Mouse (Mus musculus): ENCODE results near the gene Mesp1. TPM values are rescaled to one million over a fixed set of nuclear protein-coding genes. Genes with fewer than 3 reads are reported as not detected.

Mesp1 gene
- polyA plus RNA-seq, 1 experiment from 2014 or later: not detected

DNA sequence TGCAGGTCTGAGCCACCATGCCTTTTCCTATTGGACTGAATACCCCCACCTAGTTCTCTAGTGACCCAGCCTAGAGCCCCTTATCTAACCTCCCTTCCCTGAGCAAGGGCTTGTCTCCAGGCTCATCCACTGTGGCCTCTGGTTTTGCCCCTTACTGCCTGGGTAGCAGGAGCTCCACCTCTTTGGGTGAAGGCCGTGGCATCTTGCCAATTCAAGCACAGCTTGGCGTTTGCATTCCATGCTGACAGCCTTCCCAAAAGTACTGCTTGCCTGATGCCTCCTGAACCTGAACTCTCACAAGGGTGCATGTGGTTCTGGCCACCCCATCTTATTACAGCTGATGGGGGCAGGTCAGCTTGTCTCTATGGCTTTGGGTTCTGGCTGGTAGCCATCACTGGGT is 10.3 kb upstream of the Mesp1 start:
- WGBS: 11% methylated on average over 2 of the region's 2 CpGs
- H3K4me2 ChIP-seq (ENCODE audit: low read length): no peak overlapping the region
- H3K4me1 ChIP-seq (ENCODE audit: control insufficient read depth in 2 of 2, insufficient read depth in 2 of 2, low read length in 2 of 2): peaks cover 4 to 6% of the 10 kb centered on the region in 2 experiments; a peak in 3 of 4 replicates
- H3K4me3 ChIP-seq (ENCODE audit: control insufficient read depth in 1 of 2, insufficient read depth in 1 of 2, low read depth in 1 of 2, low read length in 2 of 2): no peak overlapping the region
- no peaks in the 10 kb centered on the region for H3K27me3 ChIP-seq (ENCODE audit: control insufficient read depth, insufficient read depth, low read length)
- no peaks in the 10 kb centered on the region for H3K9me3 ChIP-seq (ENCODE audit: control insufficient read depth, low read length)
- no peak overlapping the region for H3K27ac ChIP-seq (replicated peaks in 1 of 2; ENCODE audit: control insufficient read depth in 1 of 2, insufficient read depth in 1 of 2, low read depth in 2 of 2, low read length in 2 of 2)
- no peak for ATAC-seq (ENCODE audit: insufficient number of reproducible peaks, insufficient read depth, low FRiP score, low read depth)
- no peaks in the 10 kb centered on the region for H3K36me3 ChIP-seq (ENCODE audit: control insufficient read depth, insufficient read depth, low read length)
- H3K9ac ChIP-seq (ENCODE audit: low read length): no peak overlapping the region

DNA sequence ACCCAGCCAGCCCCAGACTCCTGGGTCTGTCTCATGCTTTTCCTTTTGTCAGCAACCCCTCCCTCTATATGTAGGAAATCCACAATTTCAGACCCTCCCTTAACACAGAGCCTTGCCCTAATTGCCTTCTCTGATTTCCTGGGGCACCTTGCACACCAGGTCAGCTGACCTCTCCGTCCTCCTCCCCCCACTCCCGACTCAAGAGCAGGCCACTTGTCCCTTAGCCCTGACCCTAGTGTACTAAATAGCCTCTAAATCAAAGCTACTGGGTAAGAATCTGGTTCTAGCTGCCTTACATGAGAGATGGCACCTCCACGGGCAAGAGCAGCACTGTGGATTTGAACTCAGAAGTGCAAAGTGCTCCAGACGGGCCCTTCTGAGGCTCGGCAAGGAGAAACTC is 8.4 kb upstream of the Mesp1 start:
- no peak overlapping the region for H3K27ac ChIP-seq (replicated peaks in 1 of 2; ENCODE audit: control insufficient read depth in 1 of 2, insufficient read depth in 1 of 2, low read depth in 2 of 2, low read length in 2 of 2)
- no peaks in the 10 kb centered on the region for H3K27me3 ChIP-seq (ENCODE audit: control insufficient read depth, insufficient read depth, low read length)
- no peak overlapping the region for H3K4me3 ChIP-seq (ENCODE audit: control insufficient read depth in 1 of 2, insufficient read depth in 1 of 2, low read depth in 1 of 2, low read length in 2 of 2)
- ATAC-seq (ENCODE audit: insufficient number of reproducible peaks, insufficient read depth, low FRiP score, low read depth): no peak
- 48% methylated on average over 5 of the region's 5 CpGs for WGBS
- no peak overlapping the region for H3K4me2 ChIP-seq (ENCODE audit: low read length)
- no peaks in the 10 kb centered on the region for H3K36me3 ChIP-seq (ENCODE audit: control insufficient read depth, insufficient read depth, low read length)
- peaks cover 4 to 9% of the 10 kb centered on the region in 2 experiments; a peak in 3 of 4 replicates for H3K4me1 ChIP-seq (ENCODE audit: control insufficient read depth in 2 of 2, insufficient read depth in 2 of 2, low read length in 2 of 2)
- no peaks in the 10 kb centered on the region for H3K9me3 ChIP-seq (ENCODE audit: control insufficient read depth, low read length)
- no peak overlapping the region for H3K9ac ChIP-seq (ENCODE audit: low read length)

DNA sequence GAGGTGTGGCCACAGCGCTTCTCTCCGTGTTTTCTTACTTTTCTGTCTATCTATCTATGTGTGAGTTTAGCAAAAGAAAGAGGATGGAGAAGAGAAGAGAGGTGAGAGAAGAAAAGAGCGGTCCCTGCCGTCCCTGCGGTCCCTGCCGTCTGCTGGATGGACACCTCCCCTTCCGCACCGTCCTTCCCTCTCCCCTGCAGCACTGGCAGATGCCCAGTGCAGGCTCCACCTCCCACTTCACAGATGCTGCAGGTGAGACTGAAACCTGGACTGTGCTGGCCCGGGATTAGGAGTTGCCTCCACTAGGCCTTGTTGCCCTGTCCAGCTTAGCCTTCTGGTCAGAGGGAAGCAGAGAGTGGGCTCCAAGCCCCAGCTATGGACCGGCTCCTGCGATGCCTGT is 7.8 kb upstream of the Mesp1 start:
- H3K36me3 ChIP-seq (ENCODE audit: control insufficient read depth, insufficient read depth, low read length): no peaks in the 10 kb centered on the region
- H3K4me2 ChIP-seq (ENCODE audit: low read length): no peak overlapping the region
- WGBS: 73% methylated on average over 11 of the region's 11 CpGs
- no peak for ATAC-seq (ENCODE audit: insufficient number of reproducible peaks, insufficient read depth, low FRiP score, low read depth)
- H3K9ac ChIP-seq (ENCODE audit: low read length): no peak overlapping the region
- peaks cover 4 to 9% of the 10 kb centered on the region in 2 experiments; a peak in 3 of 4 replicates for H3K4me1 ChIP-seq (ENCODE audit: control insufficient read depth in 2 of 2, insufficient read depth in 2 of 2, low read length in 2 of 2)
- H3K27ac ChIP-seq (replicated peaks in 1 of 2; ENCODE audit: control insufficient read depth in 1 of 2, insufficient read depth in 1 of 2, low read depth in 2 of 2, low read length in 2 of 2): no peak overlapping the region
- no peaks in the 10 kb centered on the region for H3K9me3 ChIP-seq (ENCODE audit: control insufficient read depth, low read length)
- no peaks in the 10 kb centered on the region for H3K27me3 ChIP-seq (ENCODE audit: control insufficient read depth, insufficient read depth, low read length)
- no peak overlapping the region for H3K4me3 ChIP-seq (ENCODE audit: control insufficient read depth in 1 of 2, insufficient read depth in 1 of 2, low read depth in 1 of 2, low read length in 2 of 2)

DNA sequence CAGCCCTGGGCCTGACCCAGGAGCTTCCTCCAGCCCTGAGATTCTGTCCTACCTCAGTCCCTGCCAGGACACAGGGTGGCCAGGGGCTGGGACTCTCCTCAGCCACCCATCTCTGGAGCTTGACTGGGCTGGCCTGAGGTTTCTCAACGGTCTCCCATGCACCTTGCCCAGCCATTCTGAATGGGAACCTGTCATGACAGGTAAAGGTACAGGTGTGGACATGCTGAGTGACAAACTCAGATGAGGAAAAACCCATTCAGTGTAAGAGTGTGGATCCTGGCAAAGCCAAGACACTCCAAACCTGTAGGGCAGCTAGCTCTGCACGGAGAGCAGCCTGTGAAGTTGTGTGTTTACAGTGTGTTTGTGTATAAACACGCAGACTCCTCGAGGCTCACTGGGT is 6.7 kb upstream of the Mesp1 start:
- Histone ChIP-seq H3K36me3 (ENCODE audit: control insufficient read depth, insufficient read depth, low read length) (no peaks in the 10 kb centered on the region), H3K27me3 (ENCODE audit: control insufficient read depth, insufficient read depth, low read length) (no peaks in the 10 kb centered on the region; the same call in 1 of the 2 replicates), H3K27ac (replicated peaks in 1 of 2; ENCODE audit: control insufficient read depth in 1 of 2, insufficient read depth in 1 of 2, low read depth in 2 of 2, low read length in 2 of 2) (no peak overlapping the region), H3K9ac (ENCODE audit: low read length) (no peak overlapping the region), H3K4me1 (ENCODE audit: control insufficient read depth in 2 of 2, insufficient read depth in 2 of 2, low read length in 2 of 2) (peaks cover 4 to 9% of the 10 kb centered on the region in 2 experiments; a peak in 3 of 4 replicates), H3K4me2 (ENCODE audit: low read length) (no peak overlapping the region), H3K9me3 (ENCODE audit: control insufficient read depth, low read length) (no peaks in the 10 kb centered on the region), H3K4me3 (ENCODE audit: control insufficient read depth in 1 of 2, insufficient read depth in 1 of 2, low read depth in 1 of 2, low read length in 2 of 2) (no peak overlapping the region)
- no peak for ATAC-seq (ENCODE audit: insufficient number of reproducible peaks, insufficient read depth, low FRiP score, low read depth)
- WGBS: 77% methylated on average over 4 of the region's 4 CpGs

DNA sequence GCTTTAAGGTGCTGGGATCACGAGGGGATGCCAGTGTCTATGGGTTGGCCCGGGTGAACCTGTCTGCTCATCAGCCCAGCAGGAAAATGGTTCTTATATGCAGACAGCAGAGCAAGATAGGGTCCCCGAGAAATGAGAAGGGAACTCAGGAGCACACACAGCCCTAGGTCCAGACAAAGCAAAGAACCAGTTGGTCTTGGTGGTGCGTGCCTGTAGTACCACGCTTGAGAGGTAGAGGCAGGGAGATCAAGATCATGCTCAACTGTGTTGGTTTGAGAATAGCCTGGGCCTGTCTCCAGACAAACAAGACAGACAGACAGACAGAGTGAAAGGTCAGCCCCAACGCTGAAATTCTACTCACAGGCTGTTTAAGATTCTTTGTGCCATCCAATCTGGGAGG is 5.9 kb upstream of the Mesp1 start:
- no peaks in the 10 kb centered on the region for H3K36me3 ChIP-seq (ENCODE audit: control insufficient read depth, insufficient read depth, low read length)
- H3K4me2 ChIP-seq (ENCODE audit: low read length): no peak overlapping the region
- H3K9ac ChIP-seq (ENCODE audit: low read length): no peak overlapping the region
- no peak overlapping the region for H3K27ac ChIP-seq (replicated peaks in 1 of 2; ENCODE audit: control insufficient read depth in 1 of 2, insufficient read depth in 1 of 2, low read depth in 2 of 2, low read length in 2 of 2)
- 62% methylated on average over 6 of the region's 6 CpGs for WGBS
- ATAC-seq (ENCODE audit: insufficient number of reproducible peaks, insufficient read depth, low FRiP score, low read depth): no peak
- peaks cover 7% of the 10 kb centered on the region for H3K27me3 ChIP-seq (ENCODE audit: control insufficient read depth, insufficient read depth, low read length)
- no peaks in the 10 kb centered on the region for H3K9me3 ChIP-seq (ENCODE audit: control insufficient read depth, low read length)
- H3K4me1 ChIP-seq (ENCODE audit: control insufficient read depth in 2 of 2, insufficient read depth in 2 of 2, low read length in 2 of 2): peaks cover 4 to 9% of the 10 kb centered on the region in 2 experiments; a peak in 3 of 4 replicates
- no peak overlapping the region for H3K4me3 ChIP-seq (ENCODE audit: control insufficient read depth in 1 of 2, insufficient read depth in 1 of 2, low read depth in 1 of 2, low read length in 2 of 2)

DNA sequence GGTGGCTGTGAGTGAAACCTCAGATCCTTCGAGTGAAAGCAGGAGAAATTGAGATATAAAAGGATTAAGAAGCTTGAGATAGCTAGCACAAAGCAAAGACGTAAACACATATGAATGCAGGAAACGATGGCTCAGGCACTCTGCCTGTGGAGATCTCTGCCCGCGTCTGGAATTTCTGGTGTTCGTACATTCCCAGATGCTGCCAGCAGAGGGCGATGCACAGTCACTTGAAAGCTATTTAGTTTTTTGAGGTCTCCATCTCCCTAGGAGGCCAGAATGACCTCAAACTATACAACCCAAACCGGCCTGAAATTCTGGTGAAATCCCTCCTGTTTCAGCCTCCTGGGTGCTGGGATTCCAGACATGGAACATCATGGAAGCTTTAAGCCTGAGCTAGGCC is 5.5 kb upstream of the Mesp1 start:
- no peak overlapping the region for H3K9ac ChIP-seq (ENCODE audit: low read length)
- H3K4me2 ChIP-seq (ENCODE audit: low read length): no peak overlapping the region
- peaks cover 11% of the 10 kb centered on the region for H3K27me3 ChIP-seq (ENCODE audit: control insufficient read depth, insufficient read depth, low read length)
- no peak for ATAC-seq (ENCODE audit: insufficient number of reproducible peaks, insufficient read depth, low FRiP score, low read depth)
- peaks cover 2 to 5% of the 10 kb centered on the region in 2 experiments; a peak in 3 of 4 replicates for H3K4me1 ChIP-seq (ENCODE audit: control insufficient read depth in 2 of 2, insufficient read depth in 2 of 2, low read length in 2 of 2)
- no peak overlapping the region for H3K27ac ChIP-seq (replicated peaks in 1 of 2; ENCODE audit: control insufficient read depth in 1 of 2, insufficient read depth in 1 of 2, low read depth in 2 of 2, low read length in 2 of 2)
- H3K4me3 ChIP-seq (ENCODE audit: control insufficient read depth in 1 of 2, insufficient read depth in 1 of 2, low read depth in 1 of 2, low read length in 2 of 2): no peak overlapping the region
- WGBS: 3% methylated on average over 8 of the region's 8 CpGs
- no peaks in the 10 kb centered on the region for H3K9me3 ChIP-seq (ENCODE audit: control insufficient read depth, low read length)
- no peaks in the 10 kb centered on the region for H3K36me3 ChIP-seq (ENCODE audit: control insufficient read depth, insufficient read depth, low read length)

DNA sequence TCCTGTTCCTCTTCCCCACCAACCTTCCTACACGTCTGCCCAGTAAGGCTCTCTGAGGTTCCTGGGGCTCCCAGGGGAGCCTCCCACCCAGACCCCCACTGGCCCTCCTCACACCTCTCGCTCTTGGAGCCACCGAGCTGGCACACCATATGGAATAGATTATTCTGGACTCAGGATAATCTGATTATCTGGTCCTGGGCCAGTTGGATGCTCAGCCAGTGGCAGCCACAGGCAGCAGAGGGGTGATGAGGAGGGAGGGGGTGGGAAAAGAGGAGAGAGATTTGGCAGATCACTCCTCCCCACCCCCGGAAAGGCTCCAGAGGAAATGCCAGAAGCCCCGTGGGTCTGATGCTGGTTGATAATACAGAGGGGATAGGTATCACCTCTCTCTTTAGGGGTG is 5.0 kb upstream of the Mesp1 start:
- H3K36me3 ChIP-seq (ENCODE audit: control insufficient read depth, insufficient read depth, low read length): no peaks in the 10 kb centered on the region
- no peak overlapping the region for H3K27ac ChIP-seq (replicated peaks in 1 of 2; ENCODE audit: control insufficient read depth in 1 of 2, insufficient read depth in 1 of 2, low read depth in 2 of 2, low read length in 2 of 2)
- no peak overlapping the region for H3K4me2 ChIP-seq (ENCODE audit: low read length)
- peaks cover 16% of the 10 kb centered on the region for H3K27me3 ChIP-seq (ENCODE audit: control insufficient read depth, insufficient read depth, low read length)
- no peak for ATAC-seq (ENCODE audit: insufficient number of reproducible peaks, insufficient read depth, low FRiP score, low read depth)
- 19% methylated on average over 5 of the region's 5 CpGs for WGBS
- H3K9ac ChIP-seq (ENCODE audit: low read length): no peak overlapping the region
- no peak overlapping the region for H3K4me3 ChIP-seq (ENCODE audit: control insufficient read depth in 1 of 2, insufficient read depth in 1 of 2, low read depth in 1 of 2, low read length in 2 of 2)
- H3K9me3 ChIP-seq (ENCODE audit: control insufficient read depth, low read length): no peaks in the 10 kb centered on the region
- peaks cover 0 to 4% of the 10 kb centered on the region in 2 experiments; a peak in 1 of 4 replicates for H3K4me1 ChIP-seq (ENCODE audit: control insufficient read depth in 2 of 2, insufficient read depth in 2 of 2, low read length in 2 of 2)

All from heart, embryonic 14.5 days (tissue).